Mouse (Mus musculus) retina, postnatal 7 days (tissue): ENCODE data around the gene Slc25a47.

ENCODE experiments used
- DNase-seq: peaks from one replicate; pipeline ENCODE4 v3.0.0-alpha.2; 2012; ENCODE audit warnings: low read depth, low spot score

Gene Slc25a47

DNA sequence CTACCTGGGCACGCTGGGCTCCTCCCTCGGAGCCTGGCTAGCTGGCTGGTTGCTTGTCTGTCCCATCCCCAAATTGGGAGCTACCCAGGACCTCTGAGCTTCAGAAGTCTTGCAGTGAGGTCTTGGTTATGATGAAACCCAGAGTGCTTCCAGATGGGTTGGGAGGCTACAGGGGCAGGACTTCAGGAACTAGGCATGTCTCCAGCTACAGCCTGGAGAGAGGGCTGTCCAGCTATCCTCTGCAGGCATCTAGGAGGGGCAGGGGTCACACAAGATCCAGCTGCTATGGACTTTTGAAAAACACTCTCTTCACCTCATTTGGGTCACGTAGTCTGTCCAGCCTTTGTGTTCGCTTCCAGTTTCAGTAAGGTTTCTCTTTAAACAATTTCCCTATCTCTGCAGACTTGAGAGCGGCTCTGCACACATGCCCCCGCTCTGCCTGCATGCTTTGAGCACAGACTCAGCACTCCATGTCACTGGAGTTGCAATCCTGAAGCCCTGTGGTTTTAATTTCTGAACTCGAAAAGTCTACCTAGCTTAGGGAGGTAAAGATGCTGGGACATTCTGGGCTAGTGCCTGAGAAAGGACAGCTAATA, 21.8 kb downstream of the Slc25a47 start:
- DNase-seq: no peak

DNA sequence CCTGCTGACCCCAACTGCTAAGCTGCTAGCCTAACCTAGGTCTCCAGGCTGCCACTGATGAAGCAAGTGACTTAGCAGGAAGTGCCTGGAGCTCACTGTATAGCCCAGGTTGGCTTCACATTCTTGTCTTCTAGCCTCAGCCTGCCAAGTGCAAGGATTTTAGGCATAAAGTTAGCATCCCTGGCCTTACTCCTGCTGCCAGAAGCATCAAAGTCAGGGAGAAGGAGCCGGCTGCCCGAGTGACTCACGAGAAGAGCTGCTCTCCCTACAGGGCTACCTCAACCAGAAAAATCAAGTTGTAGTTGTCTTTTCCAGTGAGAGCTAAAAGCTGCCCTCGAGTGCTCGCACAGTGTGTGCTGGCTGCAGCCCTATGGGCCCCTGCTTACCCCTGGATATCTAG, 22.6 kb downstream of the Slc25a47 start:
- no peak for DNase-seq

DNA sequence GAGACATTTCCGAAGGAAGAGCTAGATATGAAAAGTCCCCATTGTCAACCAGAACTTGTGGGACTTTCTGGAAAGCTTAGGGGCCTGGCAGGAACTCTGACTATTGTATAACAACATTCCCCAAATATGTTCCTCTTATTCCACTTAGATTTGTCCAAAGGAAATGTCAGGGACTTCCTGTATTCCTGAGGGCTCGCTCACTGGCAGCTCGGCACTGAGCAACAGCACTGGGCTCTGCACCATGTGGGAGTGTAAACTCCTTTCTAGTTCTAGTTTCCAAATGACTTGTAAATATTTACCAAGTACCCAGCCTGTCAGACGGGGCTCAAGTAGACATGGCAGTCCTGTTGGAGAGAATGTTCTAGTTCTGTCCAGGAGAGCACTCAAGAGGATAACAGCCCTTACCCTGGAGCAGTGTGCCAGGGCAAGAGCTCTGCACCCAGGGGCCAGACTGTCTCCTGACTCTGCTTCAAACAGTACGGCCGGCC, 29.2 kb downstream of the Slc25a47 start:
- DNase-seq: no peak

DNA sequence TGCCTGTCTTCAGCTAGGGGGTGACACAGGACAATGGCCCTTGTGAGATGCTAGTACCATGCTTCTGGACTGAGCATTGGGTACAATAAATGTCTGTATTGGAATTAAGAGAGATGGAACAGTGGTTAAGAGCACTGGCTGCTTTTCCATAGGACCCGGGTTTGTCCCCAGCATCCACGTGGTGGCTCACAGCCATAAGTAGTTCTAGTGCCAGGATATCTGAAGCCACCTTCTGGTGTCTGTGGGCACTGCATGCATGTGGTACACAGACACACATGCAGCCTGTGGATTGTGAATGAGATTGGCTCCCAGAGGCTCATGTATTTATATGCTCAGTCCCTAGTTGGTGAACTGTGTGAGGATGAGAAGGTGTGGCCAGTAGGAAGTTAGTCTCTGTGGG, 33.7 kb downstream of the Slc25a47 start:
- no peak for DNase-seq

DNA sequence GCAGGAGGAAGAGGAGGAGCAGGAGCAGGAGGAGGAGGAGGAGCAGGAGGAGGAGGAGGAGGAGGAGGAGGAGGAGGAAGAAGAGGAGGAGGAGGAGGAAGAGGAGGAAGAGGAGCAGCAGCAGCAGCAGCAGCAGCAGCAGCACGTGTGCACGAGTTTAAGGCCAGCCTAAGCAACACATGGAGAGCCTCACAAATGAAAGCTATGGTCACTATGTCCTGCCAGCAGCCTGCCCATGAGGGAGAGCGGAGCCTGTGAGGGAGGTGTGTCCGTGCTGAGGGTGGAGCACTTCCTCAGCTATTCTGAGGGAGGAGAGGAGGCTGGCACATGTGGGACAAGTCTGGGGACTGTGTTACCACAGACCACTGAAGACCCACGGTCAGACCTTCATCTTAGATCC, 37.3 kb downstream of the Slc25a47 start:
- no peak for DNase-seq

DNA sequence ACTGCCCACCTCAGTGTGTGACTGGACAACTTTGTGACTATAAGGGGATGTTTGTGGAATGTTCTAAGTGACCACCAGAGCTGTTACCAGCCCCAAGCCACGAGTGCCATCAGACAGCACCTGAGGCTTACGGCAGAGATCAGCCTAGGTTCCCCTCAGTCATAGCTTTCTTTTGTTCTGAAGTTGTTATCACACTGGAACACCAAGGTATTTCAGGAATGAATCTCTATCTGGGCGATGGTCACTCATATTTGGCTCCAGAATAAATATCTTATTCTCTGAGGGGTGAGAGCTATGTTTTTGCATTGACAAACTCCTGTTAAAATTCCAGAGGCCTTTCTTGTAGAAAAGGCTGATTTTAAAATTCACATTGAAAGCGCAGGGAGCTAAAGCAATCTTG, 43.3 kb downstream of the Slc25a47 start:
- DNase-seq: no peak

DNA sequence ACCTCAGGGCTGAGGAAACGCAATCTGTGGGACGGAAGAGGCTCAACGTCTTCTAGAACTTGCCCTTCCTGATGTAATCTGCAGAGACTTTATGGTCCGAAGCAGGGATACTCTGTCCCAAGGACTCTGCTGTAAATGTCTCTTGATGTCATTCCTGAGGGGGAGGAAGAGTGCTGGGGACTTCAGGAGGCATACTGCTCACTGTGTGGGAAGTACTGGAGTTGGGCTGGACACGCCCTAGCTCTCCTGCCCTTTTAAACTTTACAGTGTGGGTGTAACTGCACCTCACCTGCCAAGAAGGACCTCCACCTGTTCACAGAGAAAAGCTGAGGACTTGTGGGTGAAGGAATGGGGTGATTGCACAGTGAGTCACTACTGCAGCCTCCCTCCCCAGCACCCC, 44.8 kb downstream of the Slc25a47 start:
- DNase-seq: no peak

DNA sequence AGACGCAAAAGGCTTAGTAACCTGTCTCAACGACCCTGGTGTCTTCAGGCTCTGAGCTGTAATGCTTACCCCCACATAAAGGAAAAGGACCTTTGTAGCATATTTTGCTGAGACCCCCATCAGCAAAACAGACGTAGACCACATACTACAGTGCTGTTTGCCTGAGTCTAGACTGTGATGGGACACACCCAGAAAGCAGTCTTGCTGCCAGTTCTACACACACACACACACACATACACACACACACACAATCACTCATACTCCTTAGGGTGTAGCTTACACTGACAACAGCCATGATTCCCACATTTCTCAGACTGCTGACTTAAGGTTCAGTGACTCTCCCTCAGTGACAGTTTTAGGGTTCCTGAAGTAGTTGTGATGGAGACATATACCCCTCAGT, 45.3 kb downstream of the Slc25a47 start:
- DNase-seq: no peak

DNA sequence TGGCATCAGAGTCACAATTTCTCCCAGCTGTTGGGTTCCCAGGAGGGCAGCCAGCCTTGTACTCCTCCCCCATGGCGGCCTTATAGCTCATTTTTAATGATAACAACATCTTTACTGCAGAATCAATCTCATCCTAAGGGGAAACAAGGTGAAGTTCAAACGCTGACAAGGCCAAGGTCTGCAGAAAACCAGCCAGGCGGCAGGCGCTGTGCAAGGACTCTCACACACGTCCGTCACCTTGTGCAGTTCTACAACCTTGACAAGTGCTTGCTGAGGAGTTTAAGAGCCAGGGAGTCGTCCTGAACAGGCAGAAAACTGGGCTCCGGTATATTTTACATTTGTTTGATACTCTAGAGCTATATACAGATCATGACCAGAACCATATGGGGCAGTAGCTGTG, 46.9 kb downstream of the Slc25a47 start:
- no peak for DNase-seq

DNA sequence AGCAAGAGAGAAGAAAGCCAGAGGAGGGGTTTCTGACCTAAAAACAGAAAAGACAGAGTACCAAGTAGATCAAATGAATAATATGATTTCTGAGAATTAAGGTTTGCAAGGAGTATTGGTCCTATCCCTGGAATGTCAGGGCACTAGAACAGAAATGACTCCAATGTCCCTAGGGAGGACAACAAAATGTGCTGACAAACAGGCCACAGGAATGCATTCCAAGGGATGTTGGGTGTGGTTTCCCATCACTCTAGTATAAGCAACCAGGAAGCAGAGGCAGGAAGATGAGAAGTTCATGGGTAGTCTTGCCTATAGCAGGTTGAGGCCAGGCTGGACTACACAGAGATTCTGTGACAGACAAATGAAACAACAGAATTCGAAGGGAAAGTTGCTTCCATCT, 50.1 kb downstream of the Slc25a47 start:
- no peak for DNase-seq

DNA sequence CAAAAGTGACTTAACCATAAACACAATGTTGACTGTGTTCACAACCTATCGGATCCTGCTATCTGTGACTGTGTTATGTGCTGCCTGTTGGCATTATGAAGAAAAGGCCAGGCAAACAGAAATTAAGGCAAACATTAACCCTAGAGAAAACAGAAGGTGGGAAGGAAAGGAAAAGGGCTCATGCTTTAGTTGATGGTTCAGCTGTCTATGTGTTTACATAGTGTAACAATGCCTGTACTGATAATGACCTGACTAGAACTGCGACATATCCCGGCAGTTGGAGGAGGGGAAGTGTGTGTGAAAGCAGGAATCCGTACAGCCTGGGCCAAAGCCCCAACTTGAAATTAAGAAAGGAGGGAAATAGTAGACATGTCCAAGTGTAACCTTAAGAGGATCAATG, 51.2 kb downstream of the Slc25a47 start:
- DNase-seq: no peak

DNA sequence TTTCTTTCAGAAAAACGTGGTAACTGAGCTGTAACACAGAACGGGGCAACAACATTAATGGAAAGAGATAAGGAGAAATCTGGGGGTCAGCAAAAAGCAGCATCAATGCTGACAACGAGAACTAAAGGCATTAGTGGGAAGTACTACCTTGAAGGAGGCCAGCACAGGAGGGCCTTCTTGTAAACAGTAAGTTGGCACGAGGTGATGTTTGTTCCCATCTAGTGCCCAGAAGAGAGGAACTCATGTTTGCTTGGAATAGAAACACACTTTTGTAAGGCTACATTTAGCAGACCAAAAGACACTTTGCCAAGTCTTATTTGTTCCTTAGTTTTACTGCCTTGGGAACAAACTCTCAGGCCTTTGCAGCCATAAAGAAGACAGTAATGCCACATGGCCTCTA, 52.8 kb downstream of the Slc25a47 start:
- no peak for DNase-seq

DNA sequence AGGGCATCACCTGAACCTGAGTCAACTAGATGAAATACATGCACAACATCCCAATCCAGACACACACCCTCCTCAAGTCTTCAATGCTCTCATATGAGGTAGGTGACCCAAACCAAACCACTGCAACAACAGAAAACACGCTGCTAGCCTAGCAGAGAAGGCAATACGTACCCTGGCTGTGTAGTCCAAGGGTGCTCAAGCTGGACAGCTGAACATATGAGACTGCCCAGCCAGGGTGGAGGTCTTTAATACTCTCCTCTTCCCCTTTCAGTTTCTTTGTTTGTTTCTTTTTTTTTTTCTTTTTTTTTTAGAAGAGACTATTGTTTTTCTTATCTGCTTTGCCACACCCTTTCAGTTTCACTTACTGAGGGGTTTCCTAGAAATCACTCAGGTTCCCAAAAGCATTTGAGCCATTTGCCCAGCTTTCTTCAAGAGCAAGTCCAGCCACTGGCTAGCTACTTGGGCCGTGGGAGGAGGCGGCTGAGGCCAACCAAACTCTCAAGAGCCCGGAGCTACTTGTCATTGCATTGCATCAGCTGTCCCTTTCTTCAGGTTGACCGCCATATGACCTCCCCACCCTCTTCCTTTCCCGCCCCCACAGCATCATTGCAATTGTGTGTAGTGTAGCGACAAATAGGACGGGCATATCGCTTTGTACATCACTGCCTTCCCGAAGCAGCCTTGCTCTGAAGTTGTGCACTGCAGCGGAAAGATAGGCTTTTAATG, 57.3 kb downstream of the Slc25a47 start, which contains the start of gene Wdr25:
Wdr25 (plus strand) TSS at position 643 of the 726 bp plus-strand sequence.
- no peak for DNase-seq

DNA sequence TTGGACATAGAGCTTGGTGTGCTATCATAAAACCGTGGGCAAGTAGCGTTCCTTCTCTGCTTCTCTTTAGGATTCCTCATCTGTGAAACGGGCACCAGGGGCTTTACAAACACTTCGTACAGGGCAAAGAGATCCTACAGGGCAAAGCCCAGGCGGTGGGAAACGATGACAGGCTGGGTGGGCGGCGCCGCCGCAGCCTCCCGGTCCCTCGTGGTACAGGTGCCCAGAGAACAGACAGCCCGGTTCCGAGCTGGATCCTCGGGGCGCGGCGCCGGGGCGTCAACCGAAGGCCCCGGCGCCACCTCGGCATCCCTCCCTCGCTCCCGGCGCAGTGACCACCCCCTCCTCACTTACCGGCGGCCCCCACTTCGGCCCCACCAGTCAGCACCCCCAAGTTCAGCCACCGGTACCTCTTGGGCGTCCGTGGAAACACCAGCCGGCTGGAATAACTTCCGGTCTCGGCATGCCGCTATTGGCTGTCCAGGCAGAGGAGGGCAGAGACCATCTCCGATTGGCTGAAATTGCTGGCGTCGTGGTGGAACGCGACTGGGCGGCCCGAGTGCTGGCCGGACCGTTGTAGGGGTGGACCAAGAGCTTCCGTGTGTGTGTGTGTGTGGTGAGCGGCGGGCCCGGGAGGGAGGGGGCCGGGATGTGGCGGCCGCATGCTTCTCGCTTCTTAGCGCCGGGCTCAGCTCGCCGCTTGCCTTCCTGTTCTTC, 58.0 kb downstream of the Slc25a47 start, which contains the start of gene Wars:
Wars (minus strand) TSS at position 460 of the 717 bp plus-strand sequence.
- peak; percentile 92 for DNase-seq

DNA sequence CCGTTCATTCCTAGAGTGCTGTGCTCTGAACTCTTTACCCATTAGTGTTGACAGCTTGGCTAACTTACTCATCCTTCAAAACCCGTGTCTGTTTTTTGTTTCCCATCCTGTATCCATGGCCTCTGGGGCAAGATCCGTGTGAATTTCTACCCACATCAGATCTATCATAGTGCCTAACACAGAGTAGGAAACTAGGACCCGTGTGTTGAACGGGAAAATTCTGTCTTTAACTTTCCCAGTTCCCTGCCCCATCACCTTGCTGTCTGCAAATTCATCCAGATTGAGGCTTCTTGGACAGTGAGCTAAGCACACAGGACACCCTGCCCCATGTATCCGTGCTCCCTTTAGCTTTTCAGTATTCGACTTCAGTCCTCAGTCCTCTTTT, 58.6 kb downstream of the Slc25a47 start:
- no peak for DNase-seq

DNA sequence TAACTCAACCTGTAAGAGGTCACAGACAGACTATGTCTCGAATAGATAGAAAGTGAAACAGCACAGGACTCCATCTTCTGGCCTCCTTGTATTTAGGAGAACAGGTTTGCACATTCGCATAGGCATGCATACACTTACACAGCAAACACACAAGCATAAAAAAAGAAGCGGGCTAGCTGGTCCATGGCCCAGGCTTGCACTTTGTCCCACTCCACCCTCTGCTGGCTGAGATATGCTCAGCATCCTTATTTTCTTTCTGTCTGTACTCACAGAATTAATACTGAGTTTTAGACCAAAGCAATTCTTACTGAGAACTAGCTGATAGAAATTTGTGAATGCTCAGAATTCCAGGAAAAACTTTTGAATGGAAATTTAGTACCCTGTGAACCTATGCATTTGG, 60.2 kb downstream of the Slc25a47 start:
- no peak for DNase-seq

DNA sequence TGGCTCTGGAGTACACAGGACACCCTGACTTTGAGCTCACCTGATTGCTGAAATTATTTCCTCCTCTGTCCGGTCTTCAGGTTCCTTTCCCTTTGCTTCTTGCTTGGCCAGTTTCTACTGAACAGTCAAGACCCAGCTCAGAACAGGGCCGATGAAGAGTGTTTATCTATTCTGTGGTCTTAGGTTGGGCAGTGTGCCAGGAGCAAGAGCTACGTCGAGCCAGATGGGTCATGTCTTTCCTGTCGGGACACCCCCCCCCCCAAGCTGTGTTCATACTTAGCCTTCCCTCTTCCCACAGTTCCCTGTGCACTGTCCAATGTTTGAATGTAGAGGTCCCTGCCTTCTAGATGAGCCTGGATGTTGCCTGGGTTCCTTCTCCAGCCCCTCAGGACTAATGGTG, 65.5 kb downstream of the Slc25a47 start:
- DNase-seq: no peak

DNA sequence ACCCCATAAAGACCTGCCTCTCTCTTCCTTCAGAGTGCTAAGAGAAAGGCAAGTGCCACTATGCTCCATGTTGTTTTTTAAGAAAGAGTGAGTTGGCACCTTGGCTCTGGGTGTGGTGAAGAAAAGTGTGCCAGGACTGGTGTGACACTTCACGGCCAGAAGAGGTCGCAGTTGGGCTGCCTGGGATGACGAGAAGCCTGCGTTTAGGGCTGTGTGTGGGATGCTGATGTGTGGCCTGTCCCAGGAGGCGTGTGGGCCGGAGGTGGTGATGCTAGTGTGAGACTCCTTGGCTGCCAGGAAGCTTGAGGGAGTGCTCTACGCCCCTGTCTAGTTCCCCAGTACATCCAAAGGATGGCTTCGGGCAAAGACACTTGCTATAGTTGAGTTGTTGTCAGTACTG, 67.1 kb downstream of the Slc25a47 start:
- peak; percentile 33 for DNase-seq

DNA sequence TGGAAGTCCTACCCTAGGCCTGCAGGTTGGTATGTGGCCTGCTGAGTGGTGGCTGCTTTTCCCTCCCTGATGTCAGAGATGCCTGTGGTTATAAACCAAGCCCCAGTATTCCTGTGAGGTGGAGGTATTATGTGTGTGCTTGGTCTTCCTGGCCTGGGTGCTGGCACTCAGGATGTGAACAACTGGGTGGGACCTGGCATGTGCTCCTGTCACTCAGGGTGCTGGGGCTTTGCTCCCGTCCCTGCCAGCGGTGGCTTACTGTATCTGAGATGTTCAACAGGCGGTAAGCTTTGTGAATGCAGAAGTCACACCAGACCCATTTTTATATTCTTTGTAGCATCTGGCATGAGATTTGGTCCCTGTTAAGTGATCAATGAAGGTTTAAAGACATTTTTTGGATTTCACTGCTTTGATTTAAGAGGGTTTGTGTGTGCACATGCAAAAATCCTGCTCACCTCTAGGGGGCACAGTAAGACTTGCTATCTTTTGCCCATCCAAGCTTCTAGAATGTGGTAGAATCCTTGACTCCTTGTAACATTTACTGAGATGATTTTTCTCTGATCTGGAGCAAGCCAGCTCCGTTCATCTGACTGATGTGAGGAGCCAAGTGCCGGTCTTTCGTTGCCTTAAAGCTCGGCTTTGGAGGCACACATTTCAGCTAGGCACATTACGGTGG, 67.9 kb downstream of the Slc25a47 start:
- peak; percentile 52 for DNase-seq

DNA sequence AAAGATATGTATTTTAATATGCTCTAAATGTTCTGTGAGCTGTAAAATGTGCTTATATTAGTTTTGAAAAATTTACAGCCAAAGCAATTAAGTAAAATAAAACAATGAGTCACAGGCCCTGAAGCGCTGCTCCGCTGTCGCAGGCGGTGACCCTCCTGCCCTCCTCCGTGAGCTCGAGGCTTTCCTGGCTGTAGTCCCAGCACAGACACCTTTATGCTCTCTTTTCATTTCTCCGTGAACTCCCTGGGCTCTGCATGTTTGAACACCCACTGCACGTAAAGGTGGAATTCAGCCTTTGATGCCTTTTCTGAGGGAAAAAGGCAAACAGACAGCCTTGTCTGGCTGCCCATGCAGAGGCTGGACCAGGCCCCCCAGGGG, 68.4 kb downstream of the Slc25a47 start:
- no peak for DNase-seq

DNA sequence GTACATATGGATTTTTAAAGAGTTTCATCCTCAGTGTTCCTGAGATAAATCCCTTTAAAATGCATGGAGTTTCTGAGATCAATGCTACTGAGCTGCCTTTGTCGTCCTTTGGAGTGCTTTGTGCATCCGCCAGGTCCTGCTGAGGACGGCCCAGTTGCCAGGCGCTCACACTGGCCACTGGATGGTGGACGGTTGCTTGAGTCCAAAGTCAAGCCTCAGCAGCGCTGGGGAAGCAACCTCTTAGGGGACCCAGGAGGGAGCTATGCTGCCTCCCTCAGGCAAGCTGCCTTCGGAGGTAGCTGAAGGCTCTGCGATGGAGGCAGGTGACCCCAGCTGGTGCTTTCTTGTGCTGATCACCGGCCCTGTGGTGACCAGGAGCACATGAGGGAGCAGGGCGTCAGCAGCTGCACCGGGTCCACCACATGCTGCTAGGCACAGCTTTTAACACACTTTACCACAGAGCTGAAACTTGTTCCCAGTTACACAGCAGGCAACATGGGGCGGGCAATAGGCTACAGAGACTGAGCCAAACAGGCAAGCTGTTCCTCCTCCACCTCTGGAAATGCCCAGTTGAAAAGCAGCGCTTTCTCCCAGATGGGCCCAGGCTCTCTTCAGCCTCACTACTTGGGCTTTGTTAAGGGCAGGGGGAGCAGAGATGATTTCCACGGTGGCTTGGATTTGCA, 69.9 kb downstream of the Slc25a47 start:
- no peak for DNase-seq

DNA sequence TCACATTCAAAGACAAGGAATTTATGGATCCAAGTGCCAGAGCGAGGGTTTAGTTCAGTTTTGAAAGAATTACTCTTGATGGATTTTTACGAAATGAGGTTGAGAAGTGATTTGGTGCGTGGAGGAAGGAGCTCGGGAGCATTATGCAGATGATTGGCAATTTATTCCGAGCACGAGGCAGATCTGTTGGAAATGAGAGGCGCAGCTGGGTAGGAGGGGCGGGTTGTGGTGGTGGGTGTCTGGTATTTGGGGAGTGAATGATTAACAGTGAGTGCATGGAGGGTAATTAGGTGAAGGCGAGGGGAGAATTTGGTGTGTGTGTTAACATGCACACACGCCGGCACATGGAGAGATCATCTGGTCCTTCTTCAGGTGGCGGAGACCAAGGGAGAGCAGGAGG, 70.6 kb downstream of the Slc25a47 start:
- DNase-seq: no peak
